Mouse (Mus musculus): ENCODE data around the gene Cd177. TPM values are rescaled to one million over a fixed set of nuclear protein-coding genes. Genes with fewer than 3 reads are reported as not detected.
"Not testable (repeated sequence)": the region's sequence is repeated elsewhere in the genome, so short reads cannot be mapped to it uniquely, and the experiment has no call there.

The Cd177 gene
- polyA plus RNA-seq, 1 experiment from 2014 or later, result 1.3 TPM

GRCm38 (mm10) chr7:24753476-24753875 lies 6.6 kb downstream of the Cd177 start:
- Histone ChIP-seq H3K27ac (replicated peaks) (no peak overlapping the region), H3K36me3 (no peaks in the 10 kb centered on the region), H3K9ac (no peak overlapping the region), H3K4me2 (replicated peaks) (no peak overlapping the region), H3K27me3 (no peaks in the 10 kb centered on the region), H3K4me1 (no peaks in the 10 kb centered on the region), H3K4me3 (replicated peaks) (no peak overlapping the region), H3K9me3 (replicated peaks) (no peaks in the 10 kb centered on the region)
- 69% methylated on average over 5 of the region's 5 CpGs for WGBS
- no peak for ATAC-seq (ENCODE audit: insufficient number of reproducible peaks, low FRiP score, low TSS enrichment, low read depth)

- Histone ChIP-seq H3K4me3 (replicated peaks) (no peak overlapping the region), H3K9ac (no peak overlapping the region), H3K4me1 (no peaks in the 10 kb centered on the region), H3K9me3 (replicated peaks) (no peaks in the 10 kb centered on the region), H3K27ac (replicated peaks) (no peak overlapping the region), H3K27me3 (no peaks in the 10 kb centered on the region), H3K4me2 (replicated peaks) (no peak overlapping the region), H3K36me3 (no peaks in the 10 kb centered on the region)
- 55% methylated on average over 2 of the region's 2 CpGs for WGBS
- no peak for ATAC-seq (ENCODE audit: insufficient number of reproducible peaks, low FRiP score, low TSS enrichment, low read depth)
Observed at GRCm38 (mm10) chr7:24751610-24752009, 8.5 kb downstream of the Cd177 start.

- Histone ChIP-seq H3K4me3 (replicated peaks) (no peak overlapping the region), H3K27me3 (no peaks in the 10 kb centered on the region), H3K9me3 (replicated peaks) (no peaks in the 10 kb centered on the region), H3K9ac (no peak overlapping the region), H3K4me1 (no peaks in the 10 kb centered on the region), H3K27ac (replicated peaks) (no peak overlapping the region), H3K4me2 (replicated peaks) (no peak overlapping the region), H3K36me3 (no peaks in the 10 kb centered on the region)
- ATAC-seq (ENCODE audit: insufficient number of reproducible peaks, low FRiP score, low TSS enrichment, low read depth), result no peak
- 26% methylated on average over 4 of the region's 4 CpGs for WGBS
Observed at GRCm38 (mm10) chr7:24750695-24751094, 9.4 kb downstream of the Cd177 start.

- ATAC-seq (ENCODE audit: insufficient number of reproducible peaks, low FRiP score, low TSS enrichment, low read depth), result no peak
- H3K4me3 ChIP-seq (replicated peaks), result no peak overlapping the region
- H3K36me3 ChIP-seq, result no peaks in the 10 kb centered on the region
Observed at GRCm38 (mm10) chr7:24735970-24736670, 24.0 kb downstream of the Cd177 start.

GRCm38 (mm10) chr7:24726808-24727207 lies 33.3 kb downstream of the Cd177 start, which contains the start of gene Gm4763:
TSS of gene Gm4763 (minus strand) at chr7:24726908.
- not testable (repeated sequence) for H3K9ac ChIP-seq; H3K4me3 ChIP-seq (replicated peaks); H3K9me3 ChIP-seq (replicated peaks); ATAC-seq (ENCODE audit: insufficient number of reproducible peaks, low FRiP score, low TSS enrichment, low read depth); H3K27me3 ChIP-seq; H3K4me1 ChIP-seq; H3K4me2 ChIP-seq (replicated peaks); H3K27ac ChIP-seq (replicated peaks); H3K36me3 ChIP-seq
- 90% methylated on average over 11 of the region's 11 CpGs for WGBS

More at GRCm38 (mm10) chr7:24735970-24736670, 24.0 kb downstream of the Cd177 start:
- Histone ChIP-seq H3K4me1 (0 out of 2 replicates have a peak, but pooled peaks cover 8% of the 10 kb centered on the region), H3K27ac (replicated peaks) (no peak overlapping the region), H3K4me2 (replicated peaks) (peak overlapping the region; percentile 28), H3K9me3 (replicated peaks) (no peaks in the 10 kb centered on the region), H3K9ac (no peak overlapping the region), H3K27me3 (no peaks in the 10 kb centered on the region)
- 18% methylated on average over 17 of the region's 17 CpGs for WGBS

GRCm38 (mm10) chr7:24715039-24715438 lies 45.1 kb downstream of the Cd177 start:
- no peak for ATAC-seq (ENCODE audit: insufficient number of reproducible peaks, low FRiP score, low TSS enrichment, low read depth)
- no peak overlapping the region for H3K9ac ChIP-seq
- no peaks in the 10 kb centered on the region for H3K9me3 ChIP-seq (replicated peaks)
- H3K36me3 ChIP-seq, result no peaks in the 10 kb centered on the region
- H3K4me2 ChIP-seq (replicated peaks), result no peak overlapping the region
- no peaks in the 10 kb centered on the region for H3K27me3 ChIP-seq
- H3K27ac ChIP-seq (replicated peaks), result no peak overlapping the region
- 64% methylated on average over 6 of the region's 6 CpGs for WGBS
- H3K4me3 ChIP-seq (replicated peaks), result no peak overlapping the region
- no peaks in the 10 kb centered on the region for H3K4me1 ChIP-seq

GRCm38 (mm10) chr7:24708832-24709292 lies 51.2 kb downstream of the Cd177 start, which contains the start of gene BC049730:
TSS of gene BC049730 (plus strand) at chr7:24709242.
- WGBS, result 91% methylated on average over 14 of the region's 14 CpGs
- Histone ChIP-seq H3K9ac (no peak within 1 kb of the TSS), H3K36me3 (no peaks in the 10 kb centered on the region), H3K4me3 (replicated peaks) (no peak within 1 kb of the TSS), H3K4me1 (no peaks in the 10 kb centered on the region), H3K4me2 (replicated peaks) (no peak within 1 kb of the TSS), H3K27ac (replicated peaks) (no peak within 1 kb of the TSS), H3K9me3 (replicated peaks) (no peaks in the 10 kb centered on the region), H3K27me3 (no peaks in the 10 kb centered on the region)
- no peak for ATAC-seq (ENCODE audit: insufficient number of reproducible peaks, low FRiP score, low TSS enrichment, low read depth)

GRCm38 (mm10) chr7:24702841-24703240 lies 57.3 kb downstream of the Cd177 start:
- H3K9me3 ChIP-seq (replicated peaks); H3K9ac ChIP-seq; H3K4me2 ChIP-seq (replicated peaks); H3K27ac ChIP-seq (replicated peaks); ATAC-seq (ENCODE audit: insufficient number of reproducible peaks, low FRiP score, low TSS enrichment, low read depth); H3K4me1 ChIP-seq; H3K36me3 ChIP-seq; H3K27me3 ChIP-seq; H3K4me3 ChIP-seq (replicated peaks): not testable (repeated sequence)
- WGBS, result 79% methylated on average over 9 of the region's 9 CpGs

GRCm38 (mm10) chr7:24697891-24698290 lies 62.2 kb downstream of the Cd177 start:
- H3K27ac ChIP-seq (replicated peaks); ATAC-seq (ENCODE audit: insufficient number of reproducible peaks, low FRiP score, low TSS enrichment, low read depth); H3K4me2 ChIP-seq (replicated peaks); H3K9me3 ChIP-seq (replicated peaks); H3K9ac ChIP-seq; H3K4me3 ChIP-seq (replicated peaks); H3K27me3 ChIP-seq; H3K4me1 ChIP-seq; H3K36me3 ChIP-seq: not testable (repeated sequence)
- 85% methylated on average over 4 of the region's 4 CpGs for WGBS

Other genes starting within 250 kb of the Cd177 start
- 0.62 and 0.72 TPM in 2 replicates for gene AC161166.1, start 247.9 kb downstream of the Cd177 start, polyA plus RNA-seq (2015; fragmentation: Nextera tagmentation; extraction: Ambion mirVana)
- 11.2 and 11.4 TPM in 2 replicates for gene Irgq, start 229.6 kb downstream of the Cd177 start, polyA plus RNA-seq (2015; fragmentation: Nextera tagmentation; extraction: Ambion mirVana)
- 9.4 and 16.4 TPM in 2 replicates for gene Pinlyp, start 214.2 kb downstream of the Cd177 start, polyA plus RNA-seq (2015; fragmentation: Nextera tagmentation; extraction: Ambion mirVana)
- 122 and 127 TPM in 2 replicates for gene Xrcc1, start 214.0 kb downstream of the Cd177 start, polyA plus RNA-seq (2015; fragmentation: Nextera tagmentation; extraction: Ambion mirVana)
- 27.3 and 27.8 TPM in 2 replicates for gene Ethe1, start 172.8 kb downstream of the Cd177 start, polyA plus RNA-seq (2015; fragmentation: Nextera tagmentation; extraction: Ambion mirVana)
- gene Zfp575, start 172.7 kb downstream of the Cd177 start, polyA plus RNA-seq (2015; fragmentation: Nextera tagmentation; extraction: Ambion mirVana), result 6.9 and 7.9 TPM in 2 replicates
- 1.1 and 1.4 TPM in 2 replicates for gene Phldb3, start 149.5 kb downstream of the Cd177 start, polyA plus RNA-seq (2015; fragmentation: Nextera tagmentation; extraction: Ambion mirVana)
- 94.6 and 109 TPM in 2 replicates for gene Lypd3, start 123.8 kb downstream of the Cd177 start, polyA plus RNA-seq (2015; fragmentation: Nextera tagmentation; extraction: Ambion mirVana)
- not detected in 2 replicates for gene Tex101, start 83.6 kb downstream of the Cd177 start, polyA plus RNA-seq (2015; fragmentation: Nextera tagmentation; extraction: Ambion mirVana)
- not detected in 2 replicates for gene BC049730, start 51.1 kb downstream of the Cd177 start, polyA plus RNA-seq (2015; fragmentation: Nextera tagmentation; extraction: Ambion mirVana)
- not detected in 2 replicates for gene Gm4763, start 33.4 kb downstream of the Cd177 start, polyA plus RNA-seq (2015; fragmentation: Nextera tagmentation; extraction: Ambion mirVana)
- gene Ceacam10, start 16.9 kb upstream of the Cd177 start, polyA plus RNA-seq (2015; fragmentation: Nextera tagmentation; extraction: Ambion mirVana), result 0.35 TPM in 2 replicates
- 8.1 and 21.7 TPM in 2 replicates for gene Gm9844, start 101.9 kb upstream of the Cd177 start, polyA plus RNA-seq (2015; fragmentation: Nextera tagmentation; extraction: Ambion mirVana)
- gene Lypd4, start 109.6 kb upstream of the Cd177 start, polyA plus RNA-seq (2015; fragmentation: Nextera tagmentation; extraction: Ambion mirVana), result not detected in 2 replicates
- 0.09 TPM in 1 of 2 replicates, not detected in the other for gene Dmrtc2, start 109.7 kb upstream of the Cd177 start, polyA plus RNA-seq (2015; fragmentation: Nextera tagmentation; extraction: Ambion mirVana)
- gene Rps19, start 124.1 kb upstream of the Cd177 start, polyA plus RNA-seq (2015; fragmentation: Nextera tagmentation; extraction: Ambion mirVana), result 2,979 and 3,008 TPM in 2 replicates
- 0.59 and 0.69 TPM in 2 replicates for gene Cd79a, start 137.1 kb upstream of the Cd177 start, polyA plus RNA-seq (2015; fragmentation: Nextera tagmentation; extraction: Ambion mirVana)
- 121 and 126 TPM in 2 replicates for gene Arhgef1, start 142.6 kb upstream of the Cd177 start, polyA plus RNA-seq (2015; fragmentation: Nextera tagmentation; extraction: Ambion mirVana)
- not detected in 2 replicates for gene Gm4881, start 184.2 kb upstream of the Cd177 start, polyA plus RNA-seq (2015; fragmentation: Nextera tagmentation; extraction: Ambion mirVana)
- gene Rabac1, start 212.4 kb upstream of the Cd177 start, polyA plus RNA-seq (2015; fragmentation: Nextera tagmentation; extraction: Ambion mirVana), result 211 and 215 TPM in 2 replicates
- gene Atp1a3, start 245.6 kb upstream of the Cd177 start, polyA plus RNA-seq (2015; fragmentation: Nextera tagmentation; extraction: Ambion mirVana), result 1.5 and 2.0 TPM in 2 replicates